Mouse (Mus musculus) ES-E14 (cell line): ENCODE results near the gene Ppt2. TPM values are rescaled to one million over a fixed set of nuclear protein-coding genes. Genes with fewer than 3 reads are reported as not detected.

ENCODE experiments used
- DNase-seq: peaks from one replicate; pipeline ENCODE4 v3.0.0-alpha.2; 2013; ENCODE audit warnings: low read depth, low spot score
- H3K27ac ChIP-seq: 2 replicates; pipeline ENCODE4 v1.5.1; 2012; ENCODE audit warnings: low read depth, mild to moderate bottlenecking, low read length, moderate library complexity, mixed read lengths; ENCODE audit not compliant: poor library complexity, insufficient read depth, severe bottlenecking
- H3K36me3 ChIP-seq: 2 replicates; pipeline ENCODE4 v1.6.1; 2012; ENCODE audit warnings: mild to moderate bottlenecking, low read length, moderate library complexity, mixed read lengths; ENCODE audit not compliant: control insufficient read depth, poor library complexity, insufficient read depth, severe bottlenecking
- H3K4me1 ChIP-seq, 2 experiments: fragments of 150-350 bp in 1 of 2; sonication (generic) in 1 of 2; 2 replicates each; pipeline ENCODE4 v1.6.1; 2012; ENCODE audit warnings: low read length in 2 of 2, mild to moderate bottlenecking in 1 of 2, mixed read lengths in 1 of 2; ENCODE audit not compliant: control insufficient read depth in 2 of 2, insufficient read depth in 2 of 2, poor library complexity in 1 of 2
- H3K4me3 ChIP-seq, 2 experiments: fragments of 150-350 bp in 1 of 2; sonication (generic) in 1 of 2; 2 replicates each; pipeline ENCODE4 v1.5.1; 2012; ENCODE audit warnings: low read length in 2 of 2, low read depth in 1 of 2, mild to moderate bottlenecking in 1 of 2, mixed read lengths in 1 of 2; ENCODE audit not compliant: insufficient read depth in 1 of 2, poor library complexity in 1 of 2, severe bottlenecking in 1 of 2
- H3K9ac ChIP-seq: 2 replicates; pipeline ENCODE4 v1.6.1; 2012; ENCODE audit warnings: low read depth, mild to moderate bottlenecking, low read length, mixed read lengths; ENCODE audit not compliant: poor library complexity, insufficient read depth, severe bottlenecking
- H3K9me3 ChIP-seq: fragments of 150-350 bp; sonication (generic); 2 replicates; pipeline ENCODE4 v1.6.1; 2012; ENCODE audit warnings: low read depth, mild to moderate bottlenecking, low read length; ENCODE audit not compliant: control insufficient read depth, insufficient read depth
- CHD2 ChIP-seq: IDR thresholded peaks from 2 replicates; pipeline ENCODE4 v1.6.1; 2014; ENCODE audit warnings: mild to moderate bottlenecking, low read depth, low read length, inconsistent platforms
- HCFC1 ChIP-seq: IDR thresholded peaks from 2 replicates; pipeline ENCODE4 v1.6.1; 2012; ENCODE audit warnings: low read length, inconsistent platforms, borderline replicate concordance; ENCODE audit not compliant: insufficient read depth
- MAFK ChIP-seq: IDR thresholded peaks from 2 replicates; pipeline ENCODE4 v1.6.1; 2014; ENCODE audit warnings: mild to moderate bottlenecking, low read depth, low read length, inconsistent platforms; ENCODE audit not compliant: insufficient read depth
- ZC3H11A ChIP-seq: IDR thresholded peaks from 2 replicates; pipeline ENCODE4 v1.6.1; 2012; ENCODE audit warnings: low read depth, mild to moderate bottlenecking, inconsistent platforms, low read length, borderline replicate concordance
- ZNF384 ChIP-seq: IDR thresholded peaks from 2 replicates; pipeline ENCODE4 v1.6.1; 2012; ENCODE audit warnings: low read depth, low read length, inconsistent platforms
- in situ Hi-C, 2 experiments: fragments of 600-800 bp; cut with MboI; formaldehyde crosslinking; loops; one replicate each; pipeline ENCODE4 v1.15.1; 2025; ENCODE audit warnings: low sequenced_read_pairs in 2 of 2, inconsistent platforms in 1 of 2; ENCODE audit not compliant: unreplicated experiment in 2 of 2
- total RNA-seq: library from RNA; depleted of rRNA; stranded (reverse); fragments of 300-350 nt; gene quantifications from 2 replicates; pipeline ENCODE4 v1.2.3, GENCODE M21; 2012

The Ppt2 gene
- total RNA-seq, 1 experiment = 13.6 TPM

- Histone ChIP-seq H3K27ac (no peak within 1 kb of the TSS), H3K4me1 (peaks cover 0 to 9% of the 10 kb centered on the region in 2 experiments; a peak in 1 of 4 replicates)
- in situ Hi-C loops = no loop called here
These were observed 41.9 kb upstream of the Ppt2 start, which contains the start of gene Tnxb for GRCm38 (mm10) chr17:34670235-34670634. Tnxb (plus strand) TSS chr17:34670535.

GRCm38 (mm10) chr17:34664472-34664871 is 36.2 kb upstream of the Ppt2 start:
- Histone ChIP-seq H3K4me1 (peaks cover 0 to 9% of the 10 kb centered on the region in 2 experiments; a peak in 1 of 4 replicates), H3K27ac (no peak overlapping the region), H3K9ac (no peak overlapping the region), H3K4me3 (no peak overlapping the region), H3K9me3 (no peaks in the 10 kb centered on the region), H3K36me3 (no peaks in the 10 kb centered on the region)
- TF ChIP-seq ZC3H11A (no peak), MAFK (no peak), HCFC1 (no peak), ZNF384 (no peak), CHD2 (no peak)
- no peak for DNase-seq
- in situ Hi-C loops = no loop called here

More at GRCm38 (mm10) chr17:34670235-34670634, 41.9 kb upstream of the Ppt2 start, which contains the start of gene Tnxb:
- Histone ChIP-seq H3K4me3 (peak within 1 kb of the TSS; percentile 9 to 42; a peak in 2 of 4 replicates), H3K9ac (no peak within 1 kb of the TSS), H3K9me3 (no peaks in the 10 kb centered on the region), H3K36me3 (no peaks in the 10 kb centered on the region)
- TF ChIP-seq CHD2 (no peak), ZNF384 (no peak)
- no peak for DNase-seq

- Histone ChIP-seq H3K9me3 (no peaks in the 10 kb centered on the region), H3K36me3 (no peaks in the 10 kb centered on the region), H3K4me3 (no peak overlapping the region), H3K4me1 (peaks cover 0 to 9% of the 10 kb centered on the region in 2 experiments; a peak in 1 of 4 replicates), H3K9ac (no peak overlapping the region), H3K27ac (no peak overlapping the region)
- in situ Hi-C loops = no loop called here
- no peak for TF ChIP-seq MAFK
- TF ChIP-seq ZC3H11A = no peak
- no peak for TF ChIP-seq CHD2
- TF ChIP-seq ZNF384 = no peak
- no peak for TF ChIP-seq HCFC1
- DNase-seq = no peak
These were observed 35.2 kb upstream of the Ppt2 start for GRCm38 (mm10) chr17:34663558-34663957.

GRCm38 (mm10) chr17:34662978-34663377 is 34.7 kb upstream of the Ppt2 start:
- H3K36me3 ChIP-seq = no peaks in the 10 kb centered on the region
- in situ Hi-C loops = no loop called here
- H3K4me1 ChIP-seq = peaks cover 0 to 9% of the 10 kb centered on the region in 2 experiments; a peak in 1 of 4 replicates
- no peaks in the 10 kb centered on the region for H3K9me3 ChIP-seq
- TF ChIP-seq HCFC1 = no peak
- TF ChIP-seq ZNF384 = no peak
- TF ChIP-seq ZC3H11A = no peak
- TF ChIP-seq CHD2 = no peak
- TF ChIP-seq MAFK = no peak
- H3K9ac ChIP-seq = no peak overlapping the region
- DNase-seq = no peak
- H3K4me3 ChIP-seq = no peak overlapping the region
- no peak overlapping the region for H3K27ac ChIP-seq

- Histone ChIP-seq H3K9ac (no peak overlapping the region), H3K36me3 (no peaks in the 10 kb centered on the region), H3K9me3 (no peaks in the 10 kb centered on the region), H3K4me1 (peaks cover 0 to 9% of the 10 kb centered on the region in 2 experiments; a peak in 1 of 4 replicates), H3K4me3 (no peak overlapping the region), H3K27ac (no peak overlapping the region)
- in situ Hi-C loops = no loop called here
- DNase-seq = no peak
- TF ChIP-seq CHD2 (no peak), ZNF384 (no peak), MAFK (no peak), HCFC1 (no peak), ZC3H11A (no peak)
These were observed 34.2 kb upstream of the Ppt2 start for GRCm38 (mm10) chr17:34662468-34662867.
